Mouse (Mus musculus) ES-E14 (cell line): Measurements from ENCODE around the gene Mrpl42.

ENCODE experiments used
- ZC3H11A ChIP-seq: IDR thresholded peaks from 2 replicates; pipeline ENCODE4 v1.6.1; 2012; ENCODE audit warnings: low read depth, mild to moderate bottlenecking, inconsistent platforms, low read length, borderline replicate concordance
- ZNF384 ChIP-seq: IDR thresholded peaks from 2 replicates; pipeline ENCODE4 v1.6.1; 2012; ENCODE audit warnings: low read depth, low read length, inconsistent platforms

DNA sequence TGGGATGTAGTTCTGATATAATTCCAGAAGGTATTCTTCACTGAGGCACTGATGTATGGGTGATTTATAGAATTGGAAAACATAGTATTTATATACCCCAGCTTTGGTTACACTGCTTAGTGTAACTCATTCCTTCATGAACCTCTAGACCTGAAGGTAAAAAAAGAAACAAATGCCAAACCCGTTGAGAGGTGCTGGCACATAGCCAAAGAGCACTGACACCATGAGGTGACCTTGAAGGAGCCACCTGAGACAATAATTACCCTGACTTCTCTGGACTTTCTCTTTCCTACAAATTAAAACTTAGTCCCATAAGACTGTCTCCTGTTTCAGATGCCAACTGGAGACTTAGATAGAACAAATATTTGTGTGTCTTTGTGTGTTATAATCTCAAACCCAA, 2.6 kb upstream of the Mrpl42 start:
- TF ChIP-seq ZC3H11A (no peak), ZNF384 (no peak)
